Mouse (Mus musculus) spleen, adult 18-20 months (tissue): ENCODE data around the gene Ikbke.

Experiments
- DNase-seq, 2 experiments: peaks; one replicate each; pipeline ENCODE4 v3.0.0; 2022; ENCODE audit warnings: mixed read lengths in 2 of 2

Ikbke gene

GRCm38 (mm10) chr1:131236077-131236476, 43.3 kb downstream of the Ikbke start:
- DNase-seq = no peak

DNA sequence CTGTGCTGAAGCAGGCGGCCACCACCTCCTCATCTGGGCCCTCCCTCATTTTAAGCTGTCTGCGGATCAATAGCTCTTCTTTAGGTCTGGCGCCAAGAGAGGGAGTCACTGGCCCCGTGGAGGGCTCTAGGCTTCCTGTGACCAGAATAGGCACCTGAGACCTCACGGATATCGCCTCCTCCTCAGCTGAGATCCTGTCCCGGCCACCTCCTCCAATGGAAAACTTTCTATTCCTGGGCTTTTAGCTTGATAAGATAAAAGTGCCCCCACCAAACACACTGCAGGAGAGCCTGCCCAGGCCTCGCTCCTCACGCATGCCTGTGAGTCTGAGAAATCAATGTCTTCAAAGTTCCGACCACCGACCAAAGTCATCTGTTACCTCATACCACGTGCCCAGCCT, 45.9 kb downstream of the Ikbke start:
- no peak for DNase-seq

- no peak for DNase-seq
Observed at GRCm38 (mm10) chr1:131228659-131229058, 50.7 kb downstream of the Ikbke start.

DNA sequence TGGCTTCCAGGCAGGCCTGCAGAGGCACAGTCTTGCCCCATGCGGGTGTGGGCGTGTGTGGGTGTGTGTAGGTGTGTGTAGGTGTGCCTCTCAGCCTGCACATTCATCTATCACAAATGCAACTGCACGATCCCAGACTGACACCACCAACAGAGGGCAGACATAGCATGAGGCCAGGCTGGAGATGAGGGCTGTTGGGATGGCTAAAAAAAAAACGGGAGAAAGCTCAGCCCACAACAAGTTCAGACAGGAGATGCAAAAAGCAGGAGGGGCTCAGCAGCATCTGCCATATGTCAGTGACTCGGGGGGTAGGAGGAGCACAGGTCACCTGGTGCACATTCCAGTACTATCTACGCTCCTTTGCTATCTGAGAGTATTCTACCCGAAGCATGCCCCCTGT, 51.2 kb downstream of the Ikbke start:
- DNase-seq = no peak

DNA sequence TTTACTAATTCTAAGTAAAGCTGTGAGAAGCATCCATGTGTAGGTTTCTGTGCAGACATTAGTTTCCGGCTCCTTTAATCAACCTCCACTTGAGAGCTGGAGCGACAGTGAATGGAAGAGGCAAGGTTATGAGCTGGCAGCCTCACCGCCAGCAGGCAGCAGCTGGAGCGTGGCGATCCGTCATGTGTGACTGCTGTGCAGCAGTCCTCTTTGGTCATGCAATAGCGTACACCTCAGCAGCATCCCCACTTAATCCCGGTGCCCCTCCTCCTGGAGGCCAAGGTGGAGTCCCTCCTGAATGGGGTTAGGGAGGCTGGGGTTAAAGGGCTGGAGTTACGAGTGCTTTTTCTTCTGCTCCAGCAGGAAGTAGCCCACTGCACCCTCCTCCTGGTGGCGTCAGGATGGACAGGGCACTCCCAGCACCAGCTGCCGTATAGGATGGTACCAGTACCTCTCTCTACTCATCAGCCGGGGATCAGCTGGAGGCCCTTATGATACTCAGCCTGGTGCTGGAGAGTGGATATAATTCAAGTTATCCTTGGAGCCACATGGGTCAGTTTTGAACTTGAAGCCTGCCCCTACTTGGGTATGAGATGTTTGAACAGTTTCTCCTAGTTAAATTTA, 54.4 kb downstream of the Ikbke start:
- DNase-seq = no peak

DNA sequence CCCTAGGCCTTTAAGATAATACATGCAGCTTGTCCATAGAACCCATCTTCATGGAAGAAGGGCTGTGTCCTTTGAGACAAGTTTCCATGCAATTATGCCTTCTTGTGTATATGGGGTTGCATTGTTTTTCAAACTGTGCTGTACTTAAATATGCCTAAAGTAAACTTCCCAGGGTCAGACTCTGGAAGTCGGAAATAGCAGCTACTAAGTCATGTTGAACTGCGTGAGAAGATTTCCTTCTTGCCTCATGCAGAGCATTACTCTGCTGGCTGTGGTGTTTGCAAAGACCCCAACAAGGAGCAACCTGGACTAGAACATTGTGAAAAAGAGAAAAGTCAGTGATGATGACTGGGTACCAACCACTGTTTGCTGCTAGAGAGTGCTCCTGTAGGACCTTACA, 56.1 kb downstream of the Ikbke start:
- no peak for DNase-seq

DNA sequence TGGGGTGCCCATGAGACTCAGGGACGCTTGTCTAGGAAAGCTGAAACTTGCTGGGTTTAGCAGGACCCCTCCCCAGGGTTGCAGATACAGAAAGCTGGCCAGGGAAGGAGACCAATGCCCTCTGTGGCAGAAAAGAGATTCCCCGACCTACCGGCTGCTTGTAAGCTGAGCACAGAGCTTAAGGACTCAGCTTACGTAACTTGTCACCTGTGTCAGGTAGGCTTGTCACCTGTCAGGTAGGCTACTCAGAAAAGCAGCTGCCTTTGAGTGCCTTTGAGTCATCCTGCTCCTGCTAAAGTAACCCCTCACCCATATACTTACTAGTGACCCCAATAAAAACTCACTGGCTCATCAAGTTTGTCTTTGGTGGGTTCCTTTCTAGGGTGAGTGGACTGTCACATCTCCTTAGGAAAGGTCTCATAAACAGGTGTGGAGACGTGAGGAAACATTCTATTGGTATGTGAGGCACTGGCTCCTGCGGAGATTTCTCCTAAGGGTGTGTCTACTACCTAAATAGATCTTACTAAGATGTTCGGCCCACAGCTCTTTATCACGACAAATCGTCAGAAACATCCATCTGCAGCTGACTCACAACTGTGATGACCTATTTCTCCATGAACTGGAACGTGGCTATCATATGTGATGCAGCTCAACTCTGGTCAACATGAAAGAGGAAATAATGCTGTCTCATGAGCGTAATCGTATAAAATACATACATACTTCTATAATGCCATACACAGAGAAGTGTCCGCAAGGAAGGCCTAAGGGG, 57.4 kb downstream of the Ikbke start:
- DNase-seq = no peak

- DNase-seq = no peak
Observed at GRCm38 (mm10) chr1:131218933-131219332, 60.5 kb downstream of the Ikbke start.

DNA sequence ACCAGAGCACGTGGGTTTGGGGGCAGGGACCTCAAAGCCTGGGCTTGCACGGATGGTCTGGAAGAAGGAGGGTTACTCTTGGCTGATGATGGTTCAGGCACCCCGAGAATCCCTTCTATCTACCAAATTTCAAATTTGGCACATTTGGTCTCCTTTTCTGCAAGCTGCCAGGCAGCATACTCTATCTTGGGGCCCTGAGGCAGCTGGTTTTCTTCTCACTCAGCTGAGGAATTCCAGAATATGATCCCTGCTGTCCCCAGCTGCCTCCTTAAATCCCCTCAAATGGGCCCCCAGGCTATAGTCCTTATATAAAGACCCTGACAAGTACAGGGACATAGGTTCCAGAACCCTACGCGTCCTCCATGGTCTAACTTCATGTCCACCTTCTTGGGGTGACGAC, 66.0 kb downstream of the Ikbke start:
- no peak for DNase-seq

GRCm38 (mm10) chr1:131212956-131213355, 66.5 kb downstream of the Ikbke start:
- DNase-seq = no peak

DNA sequence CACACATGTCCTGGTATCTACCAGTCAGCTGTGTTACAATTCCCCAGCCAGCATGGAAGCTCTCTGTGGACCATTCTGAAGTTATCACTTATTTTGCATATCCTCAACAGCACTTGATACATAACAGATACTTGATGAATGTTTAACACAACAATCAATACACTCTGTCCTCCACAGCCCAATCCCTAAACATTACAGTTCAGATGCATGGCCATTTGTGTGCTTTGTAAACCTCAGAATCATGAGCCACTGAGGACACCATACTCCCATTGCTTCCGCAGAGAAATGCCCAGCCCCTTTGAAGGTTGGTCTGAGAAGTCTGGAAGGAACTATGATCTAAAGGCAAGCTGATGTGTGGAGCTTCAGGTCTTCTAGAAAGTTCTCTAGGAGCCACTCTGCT, 67.8 kb downstream of the Ikbke start:
- DNase-seq = no peak

GRCm38 (mm10) chr1:131209971-131210426, 69.4 kb downstream of the Ikbke start:
- no peak for DNase-seq

GRCm38 (mm10) chr1:131208800-131209199, 70.6 kb downstream of the Ikbke start:
- DNase-seq = no peak

DNA sequence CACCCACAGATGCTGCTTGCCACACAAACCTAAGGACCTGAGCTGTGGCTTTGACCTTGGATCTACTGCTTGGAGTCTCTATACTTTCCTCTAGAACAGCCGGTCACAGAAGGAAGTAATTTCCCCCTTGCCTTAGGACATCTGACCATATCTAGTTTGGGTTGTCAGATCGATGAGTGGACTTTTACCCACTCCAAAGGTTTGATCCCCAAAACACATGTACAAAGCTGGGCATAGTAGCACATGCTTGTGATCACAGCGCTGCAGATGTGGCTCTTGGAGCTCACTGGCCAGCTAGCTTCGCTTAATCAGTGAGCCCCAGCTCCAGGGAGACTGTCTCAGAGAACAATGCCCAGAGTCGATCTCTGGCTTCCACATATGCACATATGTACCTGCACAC, 71.3 kb downstream of the Ikbke start:
- no peak for DNase-seq

DNA sequence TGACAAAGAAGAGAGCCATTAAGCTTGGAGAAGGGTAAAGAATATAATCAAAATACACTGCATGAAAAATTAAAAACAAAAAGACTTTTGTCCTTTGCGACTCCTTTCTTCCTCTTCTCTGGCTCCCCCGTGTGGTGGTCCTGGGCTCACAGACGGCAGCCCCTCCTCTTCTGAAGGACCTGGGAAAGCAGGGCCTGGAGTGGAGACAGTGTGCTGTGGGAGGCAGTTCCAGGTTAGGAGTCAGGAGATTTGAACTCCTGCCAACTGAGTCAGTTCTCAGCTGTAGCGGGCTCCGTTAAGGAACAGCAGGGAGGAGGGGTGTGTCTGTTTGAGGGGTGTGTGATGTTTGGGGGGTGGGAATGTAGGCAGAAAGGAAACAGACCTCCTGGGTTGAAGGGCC, 71.9 kb downstream of the Ikbke start:
- DNase-seq = peak; percentile 62 to 82

GRCm38 (mm10) chr1:131206342-131206741, 73.1 kb downstream of the Ikbke start:
- no peak for DNase-seq

GRCm38 (mm10) chr1:131204461-131204860, 74.9 kb downstream of the Ikbke start:
- DNase-seq = no peak
